Mouse (Mus musculus): ENCODE data around the gene Tcp10b. TPM values are rescaled to one million over a fixed set of nuclear protein-coding genes. Genes with fewer than 3 reads are reported as not detected.
A peak's percentile ranks its signal among the peaks of the same experiment; 100 is the strongest.
"Not testable (repeated sequence)": the region's sequence is repeated elsewhere in the genome, so short reads cannot be mapped to it uniquely, and the experiment has no call there.

Tcp10b gene
- total RNA-seq (2015), result 0.04 TPM in 1 of 2 replicates, not detected in the other
- total RNA-seq (2017), result not detected in 2 replicates

DNA sequence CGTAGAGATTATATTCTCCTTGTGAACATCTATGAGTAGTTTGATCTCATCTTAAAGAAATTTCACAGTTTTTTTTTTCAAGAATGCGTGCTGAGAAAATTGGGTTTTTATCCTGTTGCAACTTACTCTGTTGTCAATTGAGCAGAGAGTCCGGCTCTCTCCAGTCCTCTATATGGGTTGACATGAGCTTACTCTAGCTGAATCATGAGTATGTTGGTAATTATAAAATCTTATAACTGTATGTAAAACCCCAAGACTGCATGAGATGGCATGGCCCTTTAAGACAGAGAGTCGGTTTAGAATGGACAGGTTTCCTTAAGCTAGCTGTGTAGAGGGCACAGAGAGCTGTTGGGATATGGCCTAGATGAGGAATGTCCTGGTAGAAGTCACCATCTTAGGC, at the start of gene Tcp10b:
TSS of gene Tcp10b (plus strand) at position 301 of the 400 bp plus-strand sequence.
- not testable (repeated sequence) for ATAC-seq (ENCODE audit: poor library complexity, severe bottlenecking)

DNA sequence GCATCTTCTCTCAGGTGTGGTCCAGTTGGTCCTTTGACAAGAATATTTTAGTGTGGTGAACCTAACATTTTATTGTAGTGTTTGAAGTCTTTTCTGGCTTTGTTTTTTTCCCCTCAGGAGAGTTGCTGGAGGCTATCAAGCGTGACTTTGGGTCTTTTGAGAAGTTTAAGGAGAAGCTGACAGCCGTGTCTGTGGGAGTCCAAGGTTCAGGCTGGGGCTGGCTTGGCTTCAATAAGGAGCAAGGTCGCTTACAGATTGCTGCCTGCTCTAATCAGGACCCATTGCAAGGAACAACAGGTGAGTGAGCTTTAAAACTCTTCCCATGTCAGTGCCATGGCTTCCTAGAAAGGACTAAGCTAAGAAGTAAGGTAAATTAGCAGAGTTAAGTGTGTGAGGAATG, 47.6 kb upstream of the Tcp10b start:
- ATAC-seq (ENCODE audit: poor library complexity, severe bottlenecking), result no peak

DNA sequence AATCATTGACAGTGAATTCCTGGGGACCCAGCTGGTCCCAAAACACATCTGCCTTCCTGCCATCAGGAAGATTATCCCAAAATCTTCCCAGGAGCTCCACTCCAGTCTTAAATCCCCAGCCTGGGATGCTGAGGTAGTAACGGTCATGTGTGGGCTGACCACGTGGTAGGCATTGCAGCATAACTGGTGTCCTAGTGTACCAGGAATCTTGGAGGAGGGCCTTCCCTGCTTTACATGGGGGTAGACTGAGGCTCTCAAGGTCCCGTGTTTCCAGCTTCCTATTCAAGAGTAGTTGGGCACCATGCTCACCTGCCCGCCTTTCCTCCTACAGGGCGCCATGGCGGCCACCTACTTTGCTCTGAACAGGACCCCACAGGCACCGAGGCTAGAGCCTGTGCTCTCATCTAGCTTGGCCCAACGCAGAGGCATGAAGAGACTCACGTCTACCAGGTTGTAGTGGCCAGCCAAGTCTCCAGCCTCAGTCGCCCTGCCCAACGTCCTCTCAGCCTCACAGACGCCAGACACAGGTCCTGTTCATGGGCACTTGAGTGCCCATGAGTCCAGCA, 24.2 kb upstream of the Tcp10b start:
- ATAC-seq (ENCODE audit: poor library complexity, severe bottlenecking), result not testable (repeated sequence)

DNA sequence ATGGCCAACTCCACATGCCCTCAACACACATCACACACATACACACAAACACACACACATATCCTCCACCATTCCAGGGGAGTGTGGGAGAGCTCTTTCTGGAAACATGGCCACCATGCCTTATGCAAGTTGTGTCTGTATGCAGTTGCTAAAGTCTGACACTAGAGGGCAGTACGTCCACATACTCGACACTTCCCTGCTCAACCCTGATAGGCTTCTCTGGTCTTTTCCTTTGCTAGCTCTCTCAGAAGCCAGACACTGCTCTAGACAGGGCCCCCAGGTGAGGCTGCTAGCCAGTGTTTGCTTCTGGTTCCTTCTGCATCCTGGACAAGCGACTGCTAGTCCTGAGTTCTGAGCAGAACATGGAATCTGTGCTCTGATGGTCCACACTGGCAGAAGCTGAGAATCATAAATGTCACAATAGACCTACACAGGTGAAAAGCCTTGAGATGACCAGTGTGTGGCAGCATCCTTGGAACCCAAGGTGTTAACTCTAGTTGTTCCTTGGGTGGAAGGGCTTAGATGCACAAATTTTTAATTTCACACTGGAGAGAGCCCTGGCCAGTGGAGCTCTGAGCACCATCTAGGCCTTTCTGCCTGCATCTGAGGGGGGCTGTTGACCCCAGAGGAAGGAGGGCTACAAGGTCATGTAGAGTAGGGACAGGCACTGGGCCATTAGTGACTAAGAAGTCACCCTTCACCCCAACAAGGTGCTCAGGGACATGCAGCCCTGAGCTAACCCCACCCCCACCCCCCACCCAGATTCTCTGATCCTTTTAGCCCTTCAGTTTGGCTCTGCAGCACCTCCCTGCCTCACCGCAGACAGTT, 16.8 kb upstream of the Tcp10b start:
- ATAC-seq (ENCODE audit: poor library complexity, severe bottlenecking), result peak; percentile 90

DNA sequence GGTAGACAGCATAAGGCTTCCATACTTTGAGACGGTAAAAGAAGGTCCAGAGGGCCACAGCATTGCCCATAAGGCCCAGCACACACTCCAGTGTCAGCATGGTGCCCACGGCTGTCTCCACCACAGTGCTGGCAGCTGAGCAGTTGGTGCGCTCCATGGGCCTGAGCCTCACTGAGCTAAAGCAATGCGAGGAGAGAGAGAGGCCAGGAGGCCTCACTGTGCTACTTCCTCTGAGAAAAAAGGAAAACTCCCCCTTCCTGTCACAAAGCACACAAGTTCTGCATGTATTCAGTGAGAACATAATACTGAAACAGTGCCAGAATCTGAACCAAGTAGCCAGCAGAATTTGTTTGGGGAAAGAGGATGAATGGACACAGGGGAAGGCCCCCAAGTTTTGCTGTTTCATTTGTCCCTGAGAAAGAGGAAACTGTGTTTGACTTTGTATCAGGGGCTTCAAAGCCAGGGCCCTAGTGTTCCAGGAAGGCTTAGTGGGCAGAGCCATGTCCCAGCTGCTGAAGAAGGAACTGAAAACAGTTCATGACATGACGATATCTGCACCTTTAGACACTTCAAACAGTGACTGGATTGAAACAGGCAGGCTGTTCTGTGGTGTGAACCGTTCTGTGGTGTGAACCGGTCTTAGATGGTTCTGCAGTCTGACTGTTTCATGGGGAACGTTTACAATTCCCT, 8.6 kb upstream of the Tcp10b start, which contains the start of gene Gpr31b:
TSS of gene Gpr31b (minus strand) at position 173 of the 690 bp plus-strand sequence.
- peak; percentile 73 for ATAC-seq (ENCODE audit: poor library complexity, severe bottlenecking)

DNA sequence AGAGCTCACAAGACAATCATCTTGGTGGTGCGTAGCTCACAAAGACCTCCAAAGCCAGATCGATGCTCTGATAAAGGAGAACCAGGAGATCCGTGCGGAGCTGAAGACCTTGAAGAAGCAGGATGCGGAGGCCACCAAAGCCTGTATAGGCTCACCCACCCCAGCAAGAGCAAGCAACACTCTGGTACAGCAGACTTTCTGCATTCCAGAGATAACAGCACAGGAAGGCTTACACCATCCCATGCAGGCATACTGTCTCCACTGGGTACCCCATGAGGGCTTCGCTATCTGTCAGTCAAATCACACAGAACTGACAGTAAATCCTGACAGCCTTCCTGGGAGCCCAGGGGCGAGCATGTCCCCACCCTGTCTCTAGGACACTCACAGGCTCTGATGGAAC, 2.0 kb downstream of the Tcp10b start:
- ATAC-seq (ENCODE audit: poor library complexity, severe bottlenecking), result not testable (repeated sequence)

DNA sequence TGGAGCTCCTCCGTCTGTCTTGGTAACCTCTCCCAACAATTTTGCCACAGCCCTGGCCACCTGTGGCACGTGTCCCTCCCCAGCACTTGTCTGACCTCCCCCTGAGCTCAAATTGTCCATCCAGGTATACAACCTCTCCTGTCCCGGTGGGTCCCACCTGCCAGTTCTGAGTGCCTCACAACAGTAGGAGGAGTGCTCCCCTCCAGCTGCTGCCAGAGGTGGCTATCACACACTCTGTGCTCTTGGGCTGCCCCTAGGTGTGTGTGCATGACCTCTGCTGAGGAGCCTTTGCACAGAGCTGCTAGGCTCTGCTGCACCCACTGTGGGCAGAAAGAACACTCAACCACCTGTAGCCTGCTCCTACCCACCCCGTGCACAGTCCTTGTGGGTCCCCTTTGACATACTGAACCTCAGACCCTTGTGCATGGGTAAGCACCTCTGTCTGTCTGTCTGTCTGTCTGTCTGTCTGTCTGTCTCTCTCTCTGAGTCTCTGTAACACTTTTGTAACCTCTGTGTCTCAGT, 7.0 kb downstream of the Tcp10b start:
- ATAC-seq (ENCODE audit: poor library complexity, severe bottlenecking), result not testable (repeated sequence)

DNA sequence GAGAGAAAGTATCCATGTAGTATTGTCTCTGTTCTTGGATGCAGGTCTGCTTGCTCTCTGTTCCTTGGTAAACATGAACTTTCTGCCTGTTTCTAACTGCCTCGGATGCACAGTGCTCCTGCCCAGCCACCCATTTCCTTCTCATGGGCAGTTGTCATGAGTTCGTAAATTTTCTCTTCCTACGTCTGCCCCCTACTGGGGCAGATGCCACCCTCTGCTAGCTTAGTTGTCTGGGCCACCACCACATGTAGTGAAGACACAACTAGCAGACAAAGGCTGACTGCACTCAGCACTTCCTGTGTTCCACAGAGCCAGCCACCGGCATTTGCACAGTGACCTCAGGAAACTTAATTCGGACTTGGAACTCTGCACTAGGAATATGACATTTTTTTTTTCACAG, 8.3 kb downstream of the Tcp10b start:
- ATAC-seq (ENCODE audit: poor library complexity, severe bottlenecking), result peak; percentile 59; the same call in 1 of the 2 replicates

DNA sequence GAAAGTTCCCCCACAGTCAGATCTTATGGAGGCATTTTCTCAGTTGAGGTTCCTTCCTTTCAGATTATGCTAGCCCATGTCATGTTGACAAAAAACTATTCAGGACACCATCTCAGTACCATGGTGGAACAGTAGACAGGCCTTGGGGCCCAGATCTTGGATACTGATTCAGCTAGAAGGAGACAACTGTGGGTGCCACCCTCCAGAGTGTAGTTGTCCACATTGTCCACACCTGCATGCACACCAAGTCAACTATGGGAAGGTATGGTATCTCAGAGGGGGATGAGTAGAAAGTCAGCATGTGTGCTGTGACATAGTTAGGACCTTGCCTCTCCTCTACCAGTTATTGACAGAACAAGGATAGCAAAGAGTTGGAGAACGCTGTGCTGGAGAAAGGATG, 30.6 kb downstream of the Tcp10b start:
- not testable (repeated sequence) for ATAC-seq (ENCODE audit: poor library complexity, severe bottlenecking)

DNA sequence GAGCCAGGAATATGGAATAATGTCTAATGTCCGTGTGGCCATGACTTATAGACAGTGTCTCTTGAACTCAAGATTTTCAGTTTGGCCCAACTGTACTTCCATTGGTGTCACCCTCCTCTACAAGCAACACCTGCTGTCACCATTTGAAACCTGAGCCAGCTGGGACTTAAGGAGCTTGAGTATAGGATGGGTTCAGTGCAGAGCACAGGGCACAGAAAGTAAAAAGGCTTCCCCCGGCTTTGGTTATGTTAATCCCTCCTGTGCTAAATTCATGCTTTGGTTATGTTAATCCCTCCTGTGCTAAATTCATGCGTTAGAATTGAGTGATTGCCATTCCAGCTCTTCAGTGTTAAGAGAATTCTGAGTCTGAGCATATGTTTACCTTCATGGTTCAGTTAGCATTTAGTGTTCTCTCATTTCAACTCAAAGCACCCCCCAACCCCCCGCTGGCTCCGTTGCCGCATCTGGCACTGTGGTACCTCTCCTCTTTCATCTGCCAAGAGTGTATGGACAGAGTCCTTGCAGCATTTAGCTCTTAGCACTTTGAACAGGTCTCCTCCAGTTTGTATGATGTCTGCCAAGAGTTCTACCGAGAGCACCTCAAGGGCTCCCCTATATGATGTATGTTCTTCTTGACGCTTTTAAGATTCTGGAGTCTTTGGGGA, 31.3 kb downstream of the Tcp10b start:
- not testable (repeated sequence) for ATAC-seq (ENCODE audit: poor library complexity, severe bottlenecking)

DNA sequence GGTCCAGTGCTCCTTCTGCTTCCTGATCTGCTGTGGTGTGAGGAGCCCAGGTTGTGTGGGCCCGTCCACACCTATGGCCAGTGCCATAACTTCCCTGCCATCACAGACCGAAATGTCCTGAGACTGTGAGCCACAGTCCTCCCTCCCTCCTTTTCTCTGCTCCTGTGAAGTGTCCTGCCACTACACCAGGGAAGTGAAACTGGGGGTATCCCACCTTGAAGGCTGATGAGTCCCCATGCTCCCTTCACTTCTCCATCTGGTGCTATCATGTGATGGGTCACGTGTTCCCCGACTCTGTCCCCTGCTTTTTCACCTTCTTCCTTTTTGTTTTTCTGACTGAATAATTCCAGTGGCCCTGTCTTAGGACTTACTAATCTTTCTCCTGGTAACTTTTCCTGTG, 32.1 kb downstream of the Tcp10b start:
- not testable (repeated sequence) for ATAC-seq (ENCODE audit: poor library complexity, severe bottlenecking)

DNA sequence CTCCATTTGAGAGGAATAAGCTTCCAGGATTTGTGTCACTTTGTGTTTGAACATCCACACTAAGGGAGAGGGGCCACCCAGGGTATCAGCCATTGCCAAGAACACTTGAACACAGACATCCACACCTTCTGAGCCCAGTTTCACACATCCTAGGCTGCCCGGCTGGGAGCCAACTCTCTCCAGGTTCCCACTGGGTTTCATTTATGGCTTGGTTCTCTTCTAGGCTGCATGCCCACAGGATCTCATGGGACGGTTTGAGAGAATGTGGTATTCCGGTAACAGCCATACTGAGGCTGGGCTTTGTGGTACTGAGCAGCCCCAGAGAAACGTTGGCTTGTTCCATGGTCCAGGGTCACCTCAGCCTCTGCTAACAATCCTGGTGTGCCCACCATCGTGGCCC, 45.7 kb downstream of the Tcp10b start:
- not testable (repeated sequence) for ATAC-seq (ENCODE audit: poor library complexity, severe bottlenecking)

DNA sequence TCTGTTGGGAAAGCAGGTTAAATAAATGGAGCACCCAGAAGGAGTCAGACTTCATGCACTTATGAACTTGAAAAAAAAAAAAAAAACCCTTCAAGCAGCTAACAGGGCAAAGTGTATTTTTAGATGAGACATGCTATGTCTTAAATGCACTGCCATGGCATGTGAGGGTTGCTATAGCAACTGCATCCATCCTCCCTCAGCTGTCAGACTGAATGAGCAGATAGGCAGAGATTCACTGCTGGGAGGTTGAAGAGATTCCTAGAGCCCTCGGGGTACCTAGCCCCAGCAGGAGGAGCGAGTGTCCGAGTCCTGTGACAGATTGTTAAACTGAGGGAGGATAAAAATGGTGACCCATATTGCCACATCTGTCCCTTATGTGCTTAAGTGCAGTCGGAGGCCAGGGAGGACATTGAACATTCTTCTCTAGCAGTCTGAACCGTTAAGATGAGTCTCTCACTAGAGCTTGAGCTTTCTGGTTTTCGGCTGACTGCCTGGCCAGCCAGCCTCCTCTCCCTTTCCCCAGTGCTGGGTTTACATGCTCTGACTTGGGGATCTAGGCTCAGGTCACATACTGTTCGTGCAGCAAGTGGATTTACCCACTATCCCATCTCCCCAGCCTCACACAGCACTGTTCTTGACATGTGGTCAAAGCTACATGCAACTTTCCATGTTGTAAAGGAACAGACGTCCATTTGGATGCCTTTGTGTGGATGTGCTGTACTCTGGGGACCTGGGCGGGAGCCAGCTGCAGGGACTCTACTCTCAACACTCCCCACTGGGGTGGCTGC, 51.8 kb downstream of the Tcp10b start:
- not testable (repeated sequence) for ATAC-seq (ENCODE audit: poor library complexity, severe bottlenecking)

DNA sequence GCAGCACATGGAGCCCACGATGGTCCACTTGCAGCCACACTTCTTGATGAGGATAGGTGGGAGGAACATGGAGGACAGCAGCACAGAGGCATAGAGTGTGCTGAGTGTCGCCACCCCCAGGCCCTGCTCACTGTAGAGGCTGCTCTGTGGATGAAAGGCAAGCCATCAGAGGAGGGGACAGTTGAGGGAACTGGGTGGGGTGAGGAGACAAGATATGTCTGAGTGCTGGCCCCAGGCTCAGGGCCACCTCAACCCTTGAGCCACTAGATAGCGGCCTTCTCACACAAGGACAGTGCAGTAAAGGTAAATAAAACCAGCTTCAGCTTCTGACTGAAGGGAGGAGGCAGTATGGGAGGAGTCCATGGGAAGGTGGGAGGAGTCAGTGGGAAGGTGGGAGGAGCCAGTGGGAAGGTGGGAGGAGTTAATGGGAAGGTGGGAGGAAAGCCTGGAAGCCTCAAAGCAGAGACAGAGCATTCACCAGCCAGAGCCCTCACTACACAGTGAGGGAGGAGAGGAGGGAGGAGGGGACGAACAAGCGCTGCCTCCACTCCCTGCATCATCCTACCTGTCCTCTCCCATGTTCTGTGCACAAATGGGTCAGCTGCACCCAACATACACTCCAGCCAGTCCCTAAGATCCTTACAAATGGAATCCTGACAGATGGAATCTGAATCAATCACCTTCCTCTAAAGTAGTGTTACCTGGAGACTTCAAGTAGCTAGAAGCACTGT, 62.6 kb downstream of the Tcp10b start:
- not testable (repeated sequence) for ATAC-seq (ENCODE audit: poor library complexity, severe bottlenecking)

DNA sequence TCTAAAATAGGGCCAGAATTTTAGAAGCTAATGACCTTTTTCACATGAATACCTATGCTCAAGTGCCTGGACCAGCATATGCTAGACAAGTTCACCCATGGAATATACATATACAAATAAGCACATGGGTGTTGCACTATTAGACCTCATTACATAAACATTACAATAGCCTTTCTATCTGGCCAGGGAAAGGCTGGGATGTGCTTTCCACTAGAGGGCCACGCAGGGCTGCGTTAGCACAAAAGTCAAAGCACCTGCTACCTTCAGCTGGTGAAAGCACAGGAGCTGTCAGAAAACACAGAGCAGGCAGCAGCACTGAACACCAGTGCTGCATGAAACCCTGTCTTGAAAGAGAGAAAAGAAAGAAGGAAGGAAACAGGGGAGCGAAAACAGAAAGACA, 63.3 kb downstream of the Tcp10b start:
- ATAC-seq (ENCODE audit: poor library complexity, severe bottlenecking), result 0 out of 2 replicates have a peak, but pooled peaks have one; percentile 37

DNA sequence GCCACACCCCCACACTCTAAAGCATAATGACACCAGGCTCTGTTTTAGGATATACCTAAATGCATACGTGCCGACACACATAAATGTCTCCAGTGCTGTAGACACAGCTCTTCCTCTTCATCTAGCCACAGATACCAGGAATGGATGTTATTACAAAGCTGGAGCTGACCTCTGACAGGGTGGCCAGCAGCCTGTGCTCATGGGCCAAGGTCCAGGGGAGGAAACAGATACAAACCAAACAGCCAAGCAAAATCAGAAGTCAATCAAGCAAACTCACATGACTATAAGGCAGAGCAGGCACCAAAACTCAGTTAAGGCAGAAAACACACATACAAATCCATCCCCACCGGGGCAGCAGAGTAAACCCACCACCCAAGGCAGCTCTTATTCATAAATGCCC, 68.4 kb downstream of the Tcp10b start:
- not testable (repeated sequence) for ATAC-seq (ENCODE audit: poor library complexity, severe bottlenecking)

DNA sequence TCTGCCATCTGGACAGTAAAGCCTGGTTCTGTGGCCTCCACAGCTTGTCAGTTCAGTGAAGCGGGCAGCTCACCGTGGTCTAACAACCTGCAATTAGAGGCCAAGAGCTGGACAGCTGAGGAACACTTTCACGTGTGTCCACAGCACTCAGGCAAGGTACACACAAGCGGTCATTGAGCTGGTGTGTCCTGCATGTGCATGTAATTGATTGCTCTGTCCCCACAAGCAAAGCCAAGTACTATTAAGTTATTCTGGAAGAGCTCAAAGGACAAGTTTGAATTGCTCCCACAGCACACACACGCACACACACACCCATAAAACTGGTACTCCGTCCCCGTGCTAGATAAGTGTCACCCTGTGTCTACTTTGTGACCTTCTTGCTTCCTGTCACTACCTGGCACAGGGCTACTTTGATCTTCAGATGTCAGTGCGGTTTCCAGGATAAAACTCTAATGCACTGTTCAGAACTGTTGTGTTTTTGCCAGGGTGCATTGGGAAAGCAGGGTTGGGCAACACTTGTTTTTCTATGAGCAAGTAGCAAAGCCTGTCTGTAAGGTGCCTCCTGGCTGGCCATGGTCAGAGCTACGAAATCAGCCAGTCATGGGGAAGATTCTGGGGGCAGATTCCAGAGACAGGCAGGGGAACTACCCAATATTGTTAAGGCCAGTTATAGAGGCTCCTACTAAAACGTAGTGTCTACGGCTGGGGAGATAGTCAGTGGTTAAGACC, 69.0 kb downstream of the Tcp10b start:
- ATAC-seq (ENCODE audit: poor library complexity, severe bottlenecking), result peak; percentile 39

DNA sequence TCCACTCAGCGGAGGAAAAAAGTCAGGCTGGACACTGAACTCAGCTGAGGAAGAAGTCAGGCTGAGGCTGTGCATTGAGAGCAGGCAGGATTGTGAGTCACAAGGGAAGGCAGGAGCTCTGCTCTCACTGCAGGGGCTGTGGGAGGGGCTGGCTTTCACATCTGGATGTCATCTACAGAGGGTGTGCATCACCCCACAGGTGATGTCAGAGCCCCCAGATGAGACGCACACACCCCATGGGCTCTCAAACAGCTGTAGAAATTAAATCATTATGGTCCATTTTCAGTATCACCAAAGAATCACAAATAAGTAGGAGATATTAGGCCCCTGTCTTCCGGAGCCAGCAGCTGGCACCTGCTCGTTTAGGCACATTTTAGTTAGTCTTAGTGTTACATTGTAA, 70.8 kb downstream of the Tcp10b start, which contains the start of gene Unc93a:
TSS of gene Unc93a (minus strand) at position 101 of the 400 bp plus-strand sequence.
- not testable (repeated sequence) for ATAC-seq (ENCODE audit: poor library complexity, severe bottlenecking)

All from megakaryocyte, adult 5-6 weeks (primary cell).